Mouse (Mus musculus) ovary, postnatal 10 days (tissue): Measurements from ENCODE around the gene Gpr84.

Experiments
- DNase-seq: peaks from one replicate; pipeline ENCODE4 v3.0.0; 2022; ENCODE audit warnings: low spot score

The Gpr84 gene

GRCm38 (mm10) chr15:103335488-103336235, 25.2 kb upstream of the Gpr84 start:
- DNase-seq, result no peak

- no peak for DNase-seq
Measured at GRCm38 (mm10) chr15:103335040-103335439, 24.6 kb upstream of the Gpr84 start.

GRCm38 (mm10) chr15:103334194-103334593, 23.8 kb upstream of the Gpr84 start:
- no peak for DNase-seq

DNA sequence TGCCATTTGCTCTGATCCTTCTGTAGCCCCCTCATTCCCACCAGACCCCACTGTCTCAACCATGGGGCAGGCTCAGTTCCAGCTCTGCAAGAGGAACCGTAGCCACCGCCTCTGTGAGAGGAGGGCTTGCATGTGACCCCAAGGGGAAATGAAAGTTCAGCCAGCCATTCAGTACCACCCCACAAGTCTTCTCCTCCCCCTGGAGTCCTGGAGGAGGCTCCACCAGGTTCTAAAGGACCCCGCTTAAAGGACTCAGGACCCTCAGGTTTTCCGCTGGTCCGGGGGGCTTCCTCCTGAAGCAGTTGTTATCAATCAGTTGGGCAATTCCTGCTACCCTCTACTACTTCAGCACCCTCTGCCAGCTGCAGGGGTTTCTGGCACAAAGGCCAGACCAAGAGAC, 23.3 kb upstream of the Gpr84 start:
- DNase-seq, result no peak

- DNase-seq, result no peak
Measured at GRCm38 (mm10) chr15:103333081-103333615, 22.7 kb upstream of the Gpr84 start.

DNA sequence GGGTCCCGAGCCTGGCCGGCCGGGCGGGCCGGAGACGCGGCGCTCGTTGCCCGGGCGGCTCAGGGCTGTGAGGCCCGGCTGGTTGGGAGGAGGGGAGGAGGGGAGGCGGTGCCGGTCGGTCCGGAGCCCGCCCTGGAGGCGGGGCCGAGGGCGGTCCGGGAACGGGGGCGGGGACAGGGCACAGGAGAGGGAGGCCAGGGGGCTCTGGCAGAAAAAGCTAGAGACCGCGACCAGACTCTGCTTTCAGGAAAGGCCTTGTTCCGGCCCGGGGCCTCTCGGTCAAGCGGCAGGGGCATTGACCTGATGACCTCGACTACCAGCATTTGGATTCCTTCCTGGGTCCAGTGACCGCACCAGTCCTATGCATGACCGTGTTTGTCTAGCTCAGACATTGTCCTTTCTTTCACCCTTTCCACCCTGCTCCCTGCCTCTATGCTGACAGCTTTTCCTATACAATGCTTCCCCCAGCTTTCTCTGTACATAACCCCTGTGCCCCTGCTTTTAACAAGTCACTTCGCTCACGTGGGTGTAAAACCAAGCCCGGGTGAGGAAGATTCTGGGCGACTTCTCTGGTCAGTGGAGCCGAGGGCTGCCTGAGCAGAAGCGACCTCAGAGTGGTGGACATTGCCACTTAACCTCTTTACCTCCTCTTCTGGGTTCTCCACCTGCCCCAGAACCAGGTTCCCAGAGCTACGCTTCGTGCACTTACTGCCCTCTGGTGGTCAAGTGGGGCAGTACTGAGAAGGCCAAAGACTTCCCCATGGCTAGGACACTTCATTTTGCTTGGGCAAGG, 13.2 kb upstream of the Gpr84 start:
- peak; percentile 85 for DNase-seq

DNA sequence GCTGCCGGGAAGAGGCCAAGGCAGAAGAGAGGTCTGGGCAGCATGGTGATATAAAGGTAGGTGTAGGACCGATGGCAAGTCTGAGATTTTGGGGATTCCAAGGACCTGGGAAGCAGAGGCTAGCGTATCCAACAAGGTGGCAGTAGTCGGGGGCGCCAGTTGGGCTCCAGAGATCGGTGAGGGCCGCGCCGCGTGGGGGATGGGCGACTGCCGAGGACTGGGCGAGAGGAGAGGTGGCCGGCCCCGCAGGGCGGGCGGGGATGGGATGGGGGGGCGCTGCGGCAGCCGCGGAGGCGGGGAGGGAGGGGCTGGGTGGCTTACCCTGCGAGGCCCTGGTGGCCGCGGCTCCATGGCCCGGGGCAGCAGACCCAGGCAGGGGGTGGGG, 12.7 kb upstream of the Gpr84 start:
- no peak for DNase-seq

DNA sequence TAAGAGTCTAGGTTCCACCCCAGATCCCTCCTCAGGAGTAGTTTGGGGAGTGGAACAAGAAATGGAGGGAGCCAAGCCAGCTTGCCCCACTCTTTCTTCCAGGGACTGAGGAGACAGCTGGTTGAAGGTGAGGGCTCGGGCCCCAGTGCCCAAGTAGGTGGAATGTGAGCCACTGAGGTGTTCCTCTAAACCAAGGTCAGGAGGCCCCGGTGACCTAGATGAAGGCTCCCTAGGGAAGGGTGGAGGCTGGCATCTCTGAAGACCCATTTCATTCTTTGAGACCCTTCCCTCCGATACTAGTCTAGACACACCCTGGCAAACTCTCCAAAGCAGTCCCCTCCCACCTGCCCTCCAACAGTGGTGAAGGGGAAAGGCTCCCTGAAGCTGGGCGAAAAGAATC, 12.0 kb upstream of the Gpr84 start:
- DNase-seq, result no peak

- no peak for DNase-seq
Measured at GRCm38 (mm10) chr15:103321076-103321475, 10.7 kb upstream of the Gpr84 start.

DNA sequence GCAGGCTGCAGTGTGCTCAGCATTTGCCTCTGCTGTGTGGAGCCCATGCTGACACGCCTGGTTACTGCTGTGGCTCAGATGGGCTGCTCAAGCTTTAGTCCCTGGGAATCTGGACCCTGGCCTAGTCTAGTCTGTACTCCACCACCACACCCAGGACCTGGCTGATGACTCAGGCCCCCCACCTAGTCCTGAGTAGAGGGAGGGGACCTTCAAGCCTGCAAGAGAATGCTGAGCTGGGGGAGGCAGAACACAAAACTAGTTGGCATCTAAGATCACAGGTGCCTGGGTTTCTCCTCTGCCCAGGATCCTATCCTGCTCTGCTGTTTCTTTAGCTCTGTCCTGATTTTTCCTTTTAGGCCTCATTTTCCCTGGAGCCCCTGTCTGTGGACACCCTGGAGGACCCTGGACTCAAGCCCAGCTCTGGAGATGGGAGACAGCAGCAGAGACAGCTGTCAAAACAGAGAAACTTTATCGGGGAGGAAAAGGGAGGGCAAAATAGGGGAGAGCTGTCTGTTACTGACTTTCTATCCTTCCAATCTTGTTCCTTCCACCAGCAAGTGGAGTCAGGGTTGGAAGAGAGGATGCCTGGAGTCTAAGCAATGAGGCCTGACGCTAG, 7.9 kb upstream of the Gpr84 start:
- no peak for DNase-seq

GRCm38 (mm10) chr15:103317731-103318130, 7.3 kb upstream of the Gpr84 start:
- DNase-seq, result no peak

GRCm38 (mm10) chr15:103317120-103317519, 6.7 kb upstream of the Gpr84 start:
- DNase-seq, result no peak

DNA sequence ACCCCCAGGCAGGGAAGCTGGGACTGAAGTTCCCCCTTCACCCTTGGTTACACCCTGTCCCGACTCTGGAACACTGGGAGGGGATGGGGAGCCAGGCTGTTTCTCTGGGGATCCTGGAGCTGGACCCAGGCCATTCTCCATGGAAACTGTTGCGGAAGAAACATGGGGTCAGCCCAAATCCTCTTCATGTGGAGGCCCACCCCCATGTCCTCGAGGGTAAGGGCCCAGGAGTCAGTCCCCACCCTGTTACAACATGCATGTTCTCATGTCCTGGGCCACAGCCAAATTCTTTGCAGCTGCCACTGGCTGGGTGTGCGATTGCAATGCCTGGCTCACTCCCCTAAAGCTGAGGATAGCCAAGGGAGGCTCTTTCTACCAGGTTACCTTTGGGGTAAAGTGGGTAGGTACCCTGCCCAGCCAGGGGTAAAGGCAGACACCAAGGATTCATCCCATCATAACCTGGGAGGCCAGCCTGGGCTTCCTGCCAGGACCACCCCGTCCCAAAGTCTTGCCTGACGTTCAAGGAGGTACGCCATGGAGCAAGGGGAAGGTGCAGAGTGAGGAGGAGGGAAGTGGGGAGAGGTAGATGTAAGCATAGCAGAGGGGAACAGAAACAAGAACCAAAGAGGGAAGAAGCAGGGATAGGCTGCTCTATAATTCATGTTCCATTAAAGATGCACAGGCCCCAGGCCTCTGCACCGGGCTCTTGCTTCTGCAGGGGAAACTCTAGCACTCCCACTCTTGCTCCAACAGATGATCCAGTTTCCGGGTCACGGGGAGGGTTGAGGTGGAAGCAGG, 5.8 kb upstream of the Gpr84 start:
- DNase-seq, result no peak

GRCm38 (mm10) chr15:103315011-103315502, 4.6 kb upstream of the Gpr84 start:
- DNase-seq, result peak; percentile 73

- no peak for DNase-seq
Measured at GRCm38 (mm10) chr15:103314181-103314580, 3.8 kb upstream of the Gpr84 start.

DNA sequence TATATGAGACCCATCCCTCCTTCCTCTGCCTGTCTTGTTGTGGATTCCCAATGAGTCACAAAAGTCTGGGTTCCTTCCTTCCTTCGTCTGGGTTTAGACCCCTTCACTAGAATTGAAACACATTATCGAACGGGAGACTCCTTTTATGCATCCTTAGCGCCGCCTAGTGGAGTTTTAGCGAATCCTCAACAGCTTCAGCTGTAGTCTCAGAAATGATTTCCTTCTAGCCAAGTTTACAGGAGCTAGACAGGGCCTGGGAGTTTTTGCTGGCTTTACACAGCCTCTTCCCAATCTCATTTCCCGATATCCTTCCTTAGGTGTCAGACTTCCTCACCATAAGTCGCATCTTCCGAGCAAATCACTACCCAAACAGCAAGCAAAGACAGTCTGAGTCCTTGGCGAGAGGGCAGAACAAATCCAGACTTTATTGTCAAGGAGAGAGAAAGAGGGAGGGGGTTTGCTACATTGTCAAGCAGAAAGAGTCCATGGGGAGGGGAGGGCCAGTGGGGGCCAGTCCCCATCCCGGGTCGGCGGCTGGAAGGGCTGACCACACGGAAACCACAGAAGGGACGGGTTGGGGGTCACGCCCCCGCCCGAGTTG, 3.2 kb upstream of the Gpr84 start:
- no peak for DNase-seq

GRCm38 (mm10) chr15:103308876-103309580, 1.4 kb downstream of the Gpr84 start:
- DNase-seq, result no peak

DNA sequence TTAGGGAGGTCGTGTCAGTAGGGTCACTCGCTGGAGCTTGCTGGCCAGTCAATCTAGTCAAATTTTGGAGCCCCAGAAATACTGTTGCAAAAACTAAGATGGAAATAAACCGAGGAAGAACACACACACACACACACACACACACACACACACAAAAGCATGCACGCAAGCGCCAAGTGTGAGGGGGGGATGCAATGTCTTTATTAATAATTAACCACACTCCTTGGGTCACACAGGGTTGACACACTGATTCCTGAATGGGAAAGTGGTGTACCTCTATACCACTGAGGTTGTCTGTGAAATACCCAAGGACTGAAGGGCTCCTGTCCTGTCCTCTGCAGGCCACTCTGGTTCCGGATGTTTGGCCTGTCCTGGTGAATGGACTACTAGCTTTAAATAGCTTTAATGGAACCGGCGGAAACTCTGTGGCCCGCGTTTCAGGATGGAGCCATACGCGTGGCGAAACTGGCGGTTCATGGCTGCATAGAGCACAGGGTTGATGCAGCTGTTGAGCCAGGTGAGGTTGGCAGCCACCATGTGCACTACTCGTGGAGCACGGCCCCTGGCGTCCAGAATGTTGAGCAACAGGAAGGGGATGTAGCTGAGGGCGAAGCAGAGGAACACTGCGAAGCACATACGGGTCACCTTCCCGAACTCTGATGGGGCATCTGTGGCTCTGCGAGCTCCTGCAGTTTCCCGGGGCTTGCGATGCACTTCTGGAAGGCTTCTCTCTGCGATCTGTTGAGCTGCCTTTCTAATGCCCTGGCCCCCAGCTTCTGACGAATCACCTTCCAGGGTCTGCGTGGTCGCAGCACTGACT, 2.1 kb downstream of the Gpr84 start:
- DNase-seq, result no peak

- peak; percentile 93 for DNase-seq
Measured at GRCm38 (mm10) chr15:103307125-103307524, 3.3 kb downstream of the Gpr84 start.
